Mouse (Mus musculus) adrenal gland, adult 10 weeks (tissue): ENCODE results near the gene Lgr4. TPM values are rescaled to one million over a fixed set of nuclear protein-coding genes. Genes with fewer than 3 reads are reported as not detected.

Experiments used
- polyA plus RNA-seq: library from polyadenylated mRNA; stranded (reverse); fragments of 350-450 nt; fragmentation: Illumina TruSeq; extraction: RNeasy Lipid Tissue Mini Kit (QIAGEN cat#74804); gene quantifications from one replicate; pipeline ENCODE4 v1.2.3, GENCODE M21; 2014; ENCODE audit warnings: low read depth, low replicate concordance

Lgr4 gene
- polyA plus RNA-seq: 244 TPM

DNA sequence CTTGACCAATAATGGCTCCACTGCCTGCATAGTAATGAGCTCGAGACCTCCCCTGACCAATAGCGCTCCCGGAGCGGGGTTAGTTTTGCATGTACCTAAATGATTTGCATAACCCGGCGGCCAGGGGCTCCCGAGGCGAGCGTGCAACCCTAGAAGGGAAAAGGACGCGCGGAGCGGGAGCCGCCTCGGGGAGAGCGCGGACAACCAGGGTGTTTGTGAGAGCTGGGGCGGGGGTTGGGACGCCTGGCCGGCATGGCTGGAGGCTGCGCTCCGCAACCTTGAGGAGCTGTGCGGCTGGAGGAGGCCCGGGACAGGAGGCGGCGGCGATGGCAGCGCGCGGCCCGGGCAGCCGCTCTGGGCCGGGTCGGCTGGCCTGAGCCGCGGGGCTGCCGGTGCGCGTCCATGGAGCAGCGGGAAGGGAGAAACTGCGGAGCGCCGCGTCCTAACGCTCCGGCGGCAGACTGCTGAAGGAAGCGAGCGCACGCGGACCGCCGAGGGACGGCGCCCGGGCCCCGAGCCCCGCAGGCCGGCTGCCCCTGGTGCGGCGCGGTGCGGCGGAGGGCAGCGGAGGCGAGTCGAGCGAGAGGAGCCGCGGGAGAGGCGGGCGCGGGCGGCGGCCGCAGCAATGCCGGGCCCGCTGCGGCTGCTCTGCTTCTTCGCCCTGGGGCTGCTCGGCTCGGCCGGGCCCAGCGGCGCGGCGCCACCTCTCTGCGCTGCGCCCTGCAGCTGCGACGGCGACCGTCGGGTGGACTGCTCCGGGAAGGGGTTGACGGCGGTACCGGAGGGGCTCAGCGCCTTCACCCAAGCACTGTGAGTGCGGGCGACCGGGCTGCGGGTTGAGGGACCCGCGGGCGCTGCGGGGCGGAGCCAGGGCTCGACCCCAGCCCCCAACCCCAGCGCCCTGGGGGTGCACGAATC lies at the start of gene Lgr4:
Lgr4 (plus strand) TSS at position 152 of the 918 bp plus-strand sequence.

DNA sequence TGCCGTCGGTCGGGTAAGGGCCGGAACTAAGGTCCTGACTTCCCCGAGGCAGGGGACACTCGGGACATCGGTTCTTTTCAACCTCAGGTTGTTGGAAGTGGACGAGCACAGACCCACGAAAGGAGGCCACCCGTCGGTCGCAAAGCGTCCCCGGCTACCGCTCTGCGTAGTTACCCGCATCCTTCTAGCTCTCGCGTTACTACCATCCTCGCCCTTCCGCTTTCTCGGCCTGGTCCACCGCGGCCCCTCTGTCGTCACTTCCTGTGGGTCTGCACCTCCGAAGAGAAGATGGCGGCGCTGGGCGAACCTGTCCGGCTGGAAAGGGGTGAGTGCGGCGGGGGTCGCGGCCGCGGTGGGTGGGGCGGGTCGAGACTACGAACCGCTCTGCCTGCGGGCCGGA lies 26.9 kb upstream of the Lgr4 start, which contains the start of gene Lin7c:
Lin7c (plus strand) TSS at position 257 of the 400 bp plus-strand sequence.

DNA sequence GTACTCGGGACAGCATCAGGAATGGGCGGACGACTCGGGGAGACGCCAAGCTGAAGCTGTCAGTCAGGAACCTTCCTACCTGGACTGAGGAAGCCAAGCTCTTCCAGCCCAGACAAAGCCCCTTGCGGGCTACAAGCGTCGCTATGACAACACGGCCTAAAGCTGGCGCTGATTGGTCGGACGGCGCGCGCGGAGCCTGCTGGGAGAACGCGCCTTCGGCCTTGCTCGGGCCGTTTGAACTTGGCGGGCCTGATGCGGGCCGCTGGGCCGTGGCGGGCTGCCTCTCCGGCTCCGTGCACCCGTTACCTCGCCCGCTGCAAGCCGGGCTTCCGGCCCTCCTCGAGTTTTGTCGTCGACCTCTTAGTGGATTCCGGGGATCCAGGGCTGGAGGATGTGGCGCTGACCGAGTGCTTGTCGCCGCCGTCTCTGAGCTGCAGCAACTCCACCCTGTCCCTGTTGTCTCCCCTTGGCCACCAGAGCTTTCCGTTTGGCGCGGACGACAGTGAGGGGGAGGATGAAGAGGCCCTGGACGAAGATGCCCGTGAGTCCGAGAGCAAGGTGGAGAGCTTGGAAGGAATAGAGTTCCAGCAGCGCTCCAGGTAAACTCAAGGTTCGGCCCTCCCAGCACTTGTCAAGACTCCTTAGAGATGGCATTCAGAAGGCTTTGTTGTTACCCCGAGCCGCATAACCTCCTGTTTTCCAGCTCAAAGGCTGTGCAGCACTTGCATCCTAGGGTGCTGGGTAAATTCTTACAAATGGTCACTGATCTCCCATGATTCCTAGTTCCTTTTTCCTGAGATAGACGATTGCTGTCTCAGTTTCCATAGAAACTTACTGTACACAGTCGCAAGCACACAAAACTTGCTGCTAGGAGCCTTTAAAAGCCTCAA lies 100.4 kb downstream of the Lgr4 start, which contains the start of gene Ccdc34:
Ccdc34 (plus strand) TSS at position 202 of the 890 bp plus-strand sequence.

Other genes starting within 250 kb of the Lgr4 start
- 0.29 TPM for gene Bdnf, start 242.9 kb upstream of the Lgr4 start, polyA plus RNA-seq
- gene Lin7c, start 26.8 kb upstream of the Lgr4 start, polyA plus RNA-seq: 211 TPM
- 28.1 TPM for gene Ccdc34, start 100.2 kb downstream of the Lgr4 start, polyA plus RNA-seq